Mouse (Mus musculus): ENCODE results near the gene Pex5.

The Pex5 gene

GRCm38 (mm10) chr6:124414927-124415325 lies at the start of gene Pex5:
TSS of gene Pex5 (minus strand) at chr6:124415067.
- DNase-seq (ENCODE audit: low read depth, low spot score): peak; percentile 93

- DNase-seq (ENCODE audit: low read depth, low spot score): no peak
These were observed 49.0 kb upstream of the Pex5 start for GRCm38 (mm10) chr6:124463881-124464291.

- DNase-seq (ENCODE audit: low read depth, low spot score): no peak
These were observed 44.5 kb upstream of the Pex5 start for GRCm38 (mm10) chr6:124459388-124459787.

GRCm38 (mm10) chr6:124458505-124458904 lies 43.6 kb upstream of the Pex5 start:
- no peak for DNase-seq (ENCODE audit: low read depth, low spot score)

GRCm38 (mm10) chr6:124457827-124458226 lies 43.0 kb upstream of the Pex5 start:
- DNase-seq (ENCODE audit: low read depth, low spot score): no peak

- DNase-seq (ENCODE audit: low read depth, low spot score): no peak
These were observed 41.4 kb upstream of the Pex5 start for GRCm38 (mm10) chr6:124456243-124456642.

- no peak for DNase-seq (ENCODE audit: low read depth, low spot score)
These were observed 38.9 kb upstream of the Pex5 start for GRCm38 (mm10) chr6:124453756-124454155.

GRCm38 (mm10) chr6:124451995-124452394 lies 37.1 kb upstream of the Pex5 start:
- DNase-seq (ENCODE audit: low read depth, low spot score): no peak

DNA sequence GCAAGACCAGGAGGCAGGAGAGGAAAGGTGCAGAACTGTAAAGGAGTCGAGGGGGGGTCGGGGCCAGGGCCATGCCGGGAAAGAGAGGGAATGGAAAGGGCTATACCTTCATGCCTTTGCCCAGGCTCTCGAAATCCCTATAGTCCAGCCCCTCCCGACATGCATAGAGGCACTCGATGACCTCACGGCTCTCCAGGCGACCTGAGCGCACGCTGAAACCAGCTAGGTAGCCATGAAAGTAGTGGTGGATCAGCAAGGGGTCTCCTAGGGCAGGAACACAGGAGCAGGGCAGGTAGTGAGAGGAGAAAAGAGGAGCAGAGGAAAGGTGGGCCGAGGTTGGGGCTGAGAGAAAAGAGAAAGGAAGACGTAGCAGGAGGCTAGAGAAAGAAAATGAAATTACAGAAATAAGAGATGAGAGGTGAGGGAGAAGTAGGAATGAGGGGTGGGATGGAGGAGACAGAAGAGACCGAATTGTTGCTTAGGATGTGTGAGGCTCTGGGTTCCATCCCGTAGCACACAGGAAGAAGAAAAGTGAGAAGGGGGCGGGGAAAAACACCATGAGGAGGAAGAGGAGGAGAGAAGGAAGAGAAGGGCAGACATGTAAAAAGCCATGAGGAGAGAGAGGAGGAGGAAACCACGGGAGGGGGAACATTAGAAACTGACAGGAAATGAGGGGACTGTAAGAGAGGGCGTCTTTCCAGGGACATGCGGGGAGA lies 35.0 kb upstream of the Pex5 start:
- DNase-seq (ENCODE audit: low read depth, low spot score): no peak

GRCm38 (mm10) chr6:124448959-124449667 lies 34.2 kb upstream of the Pex5 start:
- DNase-seq (ENCODE audit: low read depth, low spot score): no peak

- no peak for DNase-seq (ENCODE audit: low read depth, low spot score)
These were observed 33.5 kb upstream of the Pex5 start for GRCm38 (mm10) chr6:124448186-124448852.

DNA sequence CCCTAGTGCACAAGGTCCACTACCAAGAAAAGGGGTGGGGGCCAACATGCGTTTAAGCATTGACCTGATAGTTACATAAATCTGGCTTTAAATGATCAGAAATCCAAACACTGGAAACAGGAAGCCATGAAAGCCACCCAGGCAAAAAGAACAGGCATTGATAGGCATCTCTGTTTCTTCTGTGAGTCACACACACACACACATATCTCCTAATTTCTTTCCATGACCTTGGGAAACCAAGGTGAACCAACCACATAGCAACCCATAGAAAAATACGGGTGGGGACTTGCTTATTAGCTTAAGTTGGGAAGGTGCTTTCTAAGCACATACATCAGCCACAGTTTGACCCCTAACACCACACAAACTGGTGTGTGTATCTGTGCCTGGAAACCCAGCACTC lies 32.5 kb upstream of the Pex5 start:
- no peak for DNase-seq (ENCODE audit: low read depth, low spot score)

GRCm38 (mm10) chr6:124446459-124446858 lies 31.6 kb upstream of the Pex5 start:
- DNase-seq (ENCODE audit: low read depth, low spot score): no peak

DNA sequence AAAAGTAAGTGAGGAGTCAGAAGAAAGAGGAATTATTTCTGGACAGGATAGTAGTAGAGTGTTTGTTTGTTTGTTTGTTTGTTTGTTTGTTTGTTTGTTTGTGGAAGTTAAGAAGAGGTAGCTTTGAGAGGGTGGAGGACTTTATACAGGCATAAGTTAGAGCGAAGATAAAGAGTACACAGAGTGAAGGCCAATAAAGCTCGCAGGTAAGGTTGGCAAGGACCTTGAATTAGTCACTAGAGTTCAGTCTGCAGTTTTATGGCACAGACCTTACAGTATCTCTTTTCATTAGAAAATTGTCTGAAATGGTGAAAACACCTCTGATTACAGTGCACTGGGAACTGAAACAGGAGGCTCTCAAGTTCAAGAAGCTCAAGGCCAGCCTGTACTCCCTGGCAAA lies 31.2 kb upstream of the Pex5 start:
- no peak for DNase-seq (ENCODE audit: low read depth, low spot score)

GRCm38 (mm10) chr6:124443338-124443737 lies 28.5 kb upstream of the Pex5 start:
- no peak for DNase-seq (ENCODE audit: low read depth, low spot score)

DNA sequence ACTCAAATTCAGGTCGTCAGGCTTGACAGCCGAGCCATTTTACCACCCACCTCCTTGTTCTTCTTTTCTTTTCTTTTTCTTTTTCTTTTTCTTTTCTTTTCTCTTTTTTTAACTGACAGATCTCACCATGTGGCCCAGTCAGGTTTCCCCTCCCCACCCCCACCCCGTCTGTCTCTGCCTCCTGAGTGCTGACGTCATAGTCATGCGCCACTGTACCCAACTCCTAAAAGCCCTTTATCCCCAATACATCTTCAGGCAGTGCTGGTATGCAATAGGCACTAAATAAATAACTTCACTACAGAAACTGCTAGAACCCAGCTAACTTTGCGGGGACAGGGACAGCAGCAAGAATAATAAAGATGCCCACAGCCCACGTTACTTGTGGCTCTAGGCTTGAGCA lies 21.4 kb upstream of the Pex5 start:
- no peak for DNase-seq (ENCODE audit: low read depth, low spot score)

DNA sequence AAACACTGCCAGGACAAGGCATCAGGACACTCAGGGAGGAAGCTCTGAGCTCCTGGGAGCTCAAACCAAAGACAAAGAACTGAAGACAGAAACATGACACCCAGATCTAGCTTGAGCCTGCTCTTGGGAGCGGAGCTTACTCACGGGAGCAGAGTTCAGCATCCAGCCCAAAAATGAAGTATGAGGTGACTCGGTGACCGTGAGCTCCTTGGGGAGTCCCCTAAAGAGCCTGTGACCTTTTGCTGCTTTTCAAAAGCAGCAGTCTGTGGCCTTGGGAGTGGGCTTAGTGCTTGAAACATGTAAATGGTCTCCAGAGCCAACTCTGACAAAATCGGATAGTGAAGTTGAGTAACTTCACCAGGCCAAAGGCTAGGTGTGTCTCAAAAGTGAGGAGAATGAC lies 20.3 kb upstream of the Pex5 start:
- no peak for DNase-seq (ENCODE audit: low read depth, low spot score)

DNA sequence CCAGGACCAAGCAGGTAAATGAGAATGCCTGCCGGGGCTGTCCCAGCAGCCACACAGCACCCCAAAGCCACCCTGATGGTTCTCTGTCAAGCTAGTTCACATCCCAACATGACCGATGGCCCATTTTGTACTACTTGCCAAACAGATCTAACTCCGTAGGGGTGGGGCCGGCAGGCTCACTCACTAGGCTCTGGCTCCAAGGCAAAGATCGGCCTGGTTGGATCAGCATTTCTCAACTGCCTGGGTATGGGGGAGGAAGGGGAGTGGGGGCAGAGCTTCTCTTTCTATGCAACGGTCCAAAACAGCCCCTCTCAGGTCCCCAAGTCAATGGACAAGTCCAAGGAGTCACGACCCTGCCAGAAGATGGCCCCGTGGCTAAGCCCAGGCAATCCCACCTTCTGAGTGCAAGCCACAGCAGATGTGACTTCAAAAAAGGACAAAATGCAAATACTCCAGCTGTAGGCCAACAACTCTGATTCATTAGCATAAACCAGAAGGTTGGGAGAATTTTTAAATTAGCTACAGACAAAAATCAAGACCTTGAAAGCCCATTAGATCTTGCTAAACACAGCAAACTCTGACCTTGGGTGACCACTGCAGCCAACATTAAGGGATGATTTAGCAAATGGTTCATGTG lies 18.9 kb upstream of the Pex5 start:
- DNase-seq (ENCODE audit: low read depth, low spot score): no peak

GRCm38 (mm10) chr6:124430784-124431495 lies 16.1 kb upstream of the Pex5 start:
- no peak for DNase-seq (ENCODE audit: low read depth, low spot score)

- no peak for DNase-seq (ENCODE audit: low read depth, low spot score)
These were observed 15.5 kb upstream of the Pex5 start for GRCm38 (mm10) chr6:124430379-124430778.

DNA sequence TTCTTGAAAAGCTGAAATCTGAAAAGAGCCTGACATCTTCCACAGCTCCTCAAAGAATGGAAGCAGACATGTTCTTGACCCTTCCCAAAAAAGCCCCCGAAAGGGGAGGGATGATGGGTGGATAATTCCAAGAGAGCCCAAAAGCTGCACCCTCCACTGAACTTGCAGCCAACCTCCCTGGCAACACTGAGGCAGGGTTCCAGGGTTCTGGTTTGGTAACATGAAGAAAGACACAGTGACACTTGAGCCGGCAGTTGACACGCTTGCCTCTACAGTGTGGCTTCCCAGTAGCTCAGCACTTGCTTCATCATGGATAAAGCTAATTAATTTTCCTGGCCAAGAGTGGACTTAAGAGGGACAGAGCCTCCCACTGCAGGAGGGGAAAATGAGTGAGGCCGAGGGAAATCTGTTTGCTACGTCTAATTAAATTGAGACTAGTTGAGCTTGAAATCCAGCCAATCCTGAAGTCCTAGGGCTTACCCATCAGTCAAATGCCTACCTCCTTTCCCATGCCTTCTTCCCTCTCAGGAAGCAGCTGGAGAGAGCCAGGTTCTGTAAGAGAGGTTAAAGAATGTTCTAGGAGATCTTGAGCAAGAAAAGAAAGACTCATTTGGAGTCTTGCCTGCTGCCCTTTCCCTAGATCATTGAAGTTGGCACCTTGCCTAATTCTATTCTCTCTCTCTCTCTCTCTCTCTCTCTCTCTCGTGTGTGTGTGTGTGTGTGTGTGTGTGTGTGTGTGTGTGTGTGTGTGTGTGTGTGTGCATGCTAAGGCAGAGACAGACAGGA lies 13.1 kb upstream of the Pex5 start:
- DNase-seq (ENCODE audit: low read depth, low spot score): no peak
